Comparison of ENCODE assay signal across 8 mouse cellular contexts in genomic region chr6:30302781-30303631, GRCm38 (mm10). TPM values are rescaled to one million over a fixed set of nuclear protein-coding genes. Genes with fewer than 3 reads are reported as not detected.
DNase-seq lines count a peak whose midpoint lies in the region; ATAC-seq and TF ChIP-seq lines count a peak whose summit lies in the region.

No protein-coding gene starts in this region.

- H3K4me2 ChIP-seq in hindbrain, embryonic 16.5 days (ENCODE audit: low read length): peak overlapping the region; percentile 92
- peak overlapping the region; percentile 83 for H3K4me2 ChIP-seq in limb, embryonic 12.5 days
- H3K4me2 ChIP-seq in midbrain, embryonic 15.5 days: peak overlapping the region; percentile 69
- H3K4me2 ChIP-seq in stomach, embryonic 15.5 days: peak overlapping the region; percentile 78

- no peaks in the 10 kb centered on the region for H3K36me3 ChIP-seq in hindbrain, embryonic 16.5 days (ENCODE audit: control insufficient read depth, insufficient read depth, low read length)
- H3K36me3 ChIP-seq in limb, embryonic 12.5 days: peaks cover 4% of the 10 kb centered on the region; the same call in 1 of the 2 replicates
- no peaks in the 10 kb centered on the region for H3K36me3 ChIP-seq in midbrain, embryonic 15.5 days (replicated peaks)
- no peaks in the 10 kb centered on the region for H3K36me3 ChIP-seq in stomach, embryonic 15.5 days

- H3K4me1 ChIP-seq in cerebellum, adult 2 months (ENCODE audit: control insufficient read depth, insufficient read depth, low read length): peaks cover 5% of the 10 kb centered on the region; the same call in 1 of the 2 replicates
- H3K4me1 ChIP-seq in hindbrain, embryonic 16.5 days (ENCODE audit: control insufficient read depth, insufficient read depth, low read depth, low read length): peaks cover 24% of the 10 kb centered on the region
- peaks cover 30% of the 10 kb centered on the region for H3K4me1 ChIP-seq in limb, embryonic 12.5 days (replicated peaks)
- peaks cover 31% of the 10 kb centered on the region for H3K4me1 ChIP-seq in midbrain, embryonic 15.5 days
- peaks cover 20% of the 10 kb centered on the region for H3K4me1 ChIP-seq in stomach, embryonic 15.5 days

- H3K27me3 ChIP-seq in cerebellum, adult 2 months (ENCODE audit: control insufficient read depth, insufficient read depth, low read length): no peaks in the 10 kb centered on the region
- no peaks in the 10 kb centered on the region for H3K27me3 ChIP-seq in hindbrain, embryonic 16.5 days (replicated peaks; ENCODE audit: control insufficient read depth, insufficient read depth, low read length)
- H3K27me3 ChIP-seq in limb, embryonic 12.5 days: no peaks in the 10 kb centered on the region
- no peaks in the 10 kb centered on the region for H3K27me3 ChIP-seq in midbrain, embryonic 15.5 days (replicated peaks)
- H3K27me3 ChIP-seq in stomach, embryonic 15.5 days (replicated peaks): no peaks in the 10 kb centered on the region

- DNase-seq in frontal cortex, postnatal 10 days (ENCODE audit: low spot score in 2 of 2): peak; percentile 29 to 42
- peak; percentile 33 to 42 for DNase-seq in cerebellum, adult 2 months
- peak; percentile 9 to 21 for DNase-seq in frontal cortex, postnatal 14 days (ENCODE audit: low spot score in 2 of 2)

- no peak for TF ChIP-seq POLR2A in cerebellum, adult 2 months (IDR thresholded peaks at IDR 0.05; ENCODE audit: borderline replicate concordance, insufficient read depth, low read length)

- H3K9me3 ChIP-seq in hindbrain, embryonic 16.5 days (ENCODE audit: control insufficient read depth, low read length): no peaks in the 10 kb centered on the region
- no peaks in the 10 kb centered on the region for H3K9me3 ChIP-seq in limb, embryonic 12.5 days
- no peaks in the 10 kb centered on the region for H3K9me3 ChIP-seq in midbrain, embryonic 15.5 days
- H3K9me3 ChIP-seq in stomach, embryonic 15.5 days: no peaks in the 10 kb centered on the region

- WGBS in cerebellum, adult 2 months: 0% methylated on average over 11 of the region's 11 CpGs
- WGBS in hindbrain, embryonic 16.5 days: 0% methylated on average over 11 of the region's 11 CpGs
- WGBS in limb, embryonic 12.5 days: 1% methylated on average over 11 of the region's 11 CpGs
- WGBS in midbrain, embryonic 15.5 days: under 1% methylated on average over 11 of the region's 11 CpGs
- WGBS in stomach, embryonic 15.5 days: 1% methylated on average over 11 of the region's 11 CpGs

- no peak for ATAC-seq in frontal cortex, adult (ENCODE audit: low TSS enrichment)
- ATAC-seq in hindbrain, embryonic 16.5 days: no peak
- no peak for ATAC-seq in limb, embryonic 12.5 days (ENCODE audit: insufficient number of reproducible peaks, insufficient read depth, low FRiP score, low TSS enrichment, low read depth)
- no peak for ATAC-seq in midbrain, embryonic 15.5 days (replicated peaks)
- ATAC-seq in stomach, embryonic 15.5 days (ENCODE audit: insufficient read depth, low FRiP score, low read depth): no peak

- H3K27ac ChIP-seq in cerebellum, adult 2 months (ENCODE audit: insufficient read depth, low read length): peak overlapping the region; percentile 51
- H3K27ac ChIP-seq in hindbrain, embryonic 16.5 days (ENCODE audit: low read depth, low read length): peak overlapping the region; percentile 94
- peak overlapping the region; percentile 93 for H3K27ac ChIP-seq in limb, embryonic 12.5 days
- H3K27ac ChIP-seq in midbrain, embryonic 15.5 days: peak overlapping the region; percentile 96
- H3K27ac ChIP-seq in stomach, embryonic 15.5 days: peak overlapping the region; percentile 95

- H3K4me3 ChIP-seq in cerebellum, adult 2 months (replicated peaks; ENCODE audit: insufficient read depth, low read depth, low read length): peak overlapping the region; percentile 69
- peak overlapping the region; percentile 77 for H3K4me3 ChIP-seq in hindbrain, embryonic 16.5 days (ENCODE audit: low read length)
- peak overlapping the region; percentile 85 for H3K4me3 ChIP-seq in limb, embryonic 12.5 days (replicated peaks)
- H3K4me3 ChIP-seq in midbrain, embryonic 15.5 days: peak overlapping the region; percentile 89
- H3K4me3 ChIP-seq in stomach, embryonic 15.5 days (replicated peaks): peak overlapping the region; percentile 69

- peak overlapping the region; percentile 87 for H3K9ac ChIP-seq in hindbrain, embryonic 16.5 days (ENCODE audit: low read depth, low read length)
- peak overlapping the region; percentile 89 for H3K9ac ChIP-seq in limb, embryonic 12.5 days (replicated peaks)
- H3K9ac ChIP-seq in midbrain, embryonic 15.5 days: peak overlapping the region; percentile 91
- peak overlapping the region; percentile 87 for H3K9ac ChIP-seq in stomach, embryonic 15.5 days

- no peak for TF ChIP-seq CTCF in cerebellum, adult 2 months (IDR thresholded peaks at IDR 0.05; ENCODE audit: borderline replicate concordance, insufficient read depth, low read depth, low read length)

RNA-seq across cellular contexts. Expression of gene Ube2h, which starts 1.3 kb away (rescaled TPM):
- polyA plus RNA-seq in cerebellum, adult 2 months (2012; rRNA removed): 78.4 and 78.9 TPM in 2 replicates
- polyA plus RNA-seq in hindbrain, embryonic 16.5 days (2015; fragmentation: Nextera tagmentation; extraction: Ambion mirVana): 53.1 and 55.6 TPM in 2 replicates
- polyA plus RNA-seq in limb, embryonic 12.5 days (2016; fragmentation: Nextera tagmentation; extraction: Ambion mirVana): 49.9 and 54.2 TPM in 2 replicates
- polyA plus RNA-seq in midbrain, embryonic 15.5 days (2015; fragmentation: Nextera tagmentation; extraction: Ambion mirVana): 60.3 and 65.2 TPM in 2 replicates
- 41.9 and 44.0 TPM in 2 replicates for polyA plus RNA-seq in stomach, embryonic 15.5 days (2015; fragmentation: Nextera tagmentation; extraction: Ambion mirVana)
